Comparison of ENCODE assay signal across 8 mouse cellular contexts in genomic region chr14:60377546-60377945, GRCm38 (mm10). TPM values are rescaled to one million over a fixed set of nuclear protein-coding genes. Genes with fewer than 3 reads are reported as not detected.
A peak's percentile ranks its signal among the peaks of the same experiment; 100 is the strongest.
DNase-seq lines count a peak whose midpoint lies in the region; ATAC-seq and TF ChIP-seq lines count a peak whose summit lies in the region.

No protein-coding gene starts in this region.

- no peak overlapping the region for H3K9ac ChIP-seq in heart, embryonic 12.5 days
- peak overlapping the region; percentile 95 for H3K9ac ChIP-seq in hindbrain, postnatal 0 days (replicated peaks; ENCODE audit: low read length)
- H3K9ac ChIP-seq in liver, embryonic 13.5 days = no peak overlapping the region

- no peak for ATAC-seq in heart, embryonic 12.5 days (ENCODE audit: insufficient number of reproducible peaks, low FRiP score)
- peak; percentile 61 for ATAC-seq in hindbrain, postnatal 0 days
- ATAC-seq in liver, embryonic 13.5 days (ENCODE audit: low read depth) = no peak

- intact Hi-C loops in heart, postnatal 36 days (cut with DNase I) = no loop called here

- H3K27me3 ChIP-seq in heart, embryonic 12.5 days (replicated peaks) = peaks cover 47% of the 10 kb centered on the region
- no peaks in the 10 kb centered on the region for H3K27me3 ChIP-seq in hindbrain, postnatal 0 days (ENCODE audit: insufficient read depth, low read length)
- H3K27me3 ChIP-seq in liver, embryonic 13.5 days = peaks cover 46% of the 10 kb centered on the region

- peak overlapping the region; percentile 94 for H3K4me2 ChIP-seq in heart, embryonic 12.5 days
- peak overlapping the region; percentile 86 for H3K4me2 ChIP-seq in hindbrain, postnatal 0 days (ENCODE audit: low read depth, low read length)
- peak overlapping the region; percentile 63 for H3K4me2 ChIP-seq in liver, embryonic 13.5 days

- no peaks in the 10 kb centered on the region for H3K36me3 ChIP-seq in heart, embryonic 12.5 days
- H3K36me3 ChIP-seq in hindbrain, postnatal 0 days (ENCODE audit: insufficient read depth, low read length) = no peaks in the 10 kb centered on the region
- H3K36me3 ChIP-seq in liver, embryonic 13.5 days = no peaks in the 10 kb centered on the region

- no peak for DNase-seq in heart, postnatal 36 days
- peak; percentile 84 to 88 for DNase-seq in cerebellum, postnatal 25 days
- peak; percentile 81 for DNase-seq in hindbrain, postnatal 0 days (ENCODE audit: low spot score)
- no peak for DNase-seq in liver, embryonic 13.5 days
- peak; percentile 54 for DNase-seq in right cerebral cortex, postnatal 25 days
- DNase-seq in spleen, postnatal 14 days (ENCODE audit: low spot score in 2 of 2) = no peak
- no peak for DNase-seq in spleen, adult 18-20 months

- H3K4me1 ChIP-seq in heart, embryonic 12.5 days (replicated peaks) = no peaks in the 10 kb centered on the region
- H3K4me1 ChIP-seq in hindbrain, postnatal 0 days (ENCODE audit: insufficient read depth, low read length) = peaks cover 18% of the 10 kb centered on the region
- no peaks in the 10 kb centered on the region for H3K4me1 ChIP-seq in liver, embryonic 13.5 days (replicated peaks)

- peak overlapping the region; percentile 61 for H3K4me3 ChIP-seq in heart, embryonic 12.5 days
- peak overlapping the region; percentile 88 for H3K4me3 ChIP-seq in hindbrain, postnatal 0 days (ENCODE audit: low read length)
- H3K4me3 ChIP-seq in liver, embryonic 13.5 days (replicated peaks) = peak overlapping the region; percentile 52

- H3K27ac ChIP-seq in heart, embryonic 12.5 days (ENCODE audit: poor library complexity, severe bottlenecking) = no peak overlapping the region
- H3K27ac ChIP-seq in hindbrain, postnatal 0 days = peak overlapping the region; percentile 97
- H3K27ac ChIP-seq in liver, embryonic 13.5 days = no peak overlapping the region

- WGBS in heart, embryonic 12.5 days = 31% methylated on average over 10 of the region's 10 CpGs
- 5% methylated on average over 10 of the region's 10 CpGs for WGBS in hindbrain, postnatal 0 days
- 39% methylated on average over 10 of the region's 10 CpGs for WGBS in liver, embryonic 13.5 days (ENCODE audit: insufficient replicate concordance)

- H3K9me3 ChIP-seq in heart, embryonic 12.5 days (replicated peaks) = no peaks in the 10 kb centered on the region
- H3K9me3 ChIP-seq in hindbrain, postnatal 0 days (ENCODE audit: low read length) = no peaks in the 10 kb centered on the region
- H3K9me3 ChIP-seq in liver, embryonic 13.5 days (replicated peaks) = no peaks in the 10 kb centered on the region

- no peak for TF ChIP-seq CTCF in hindbrain, postnatal 0 days (IDR thresholded peaks at IDR 0.05; ENCODE audit: low read depth)

RNA-seq across cellular contexts. Expression of gene Amer2, which starts 4.5 kb away (rescaled TPM):
- 1.1 TPM in 2 replicates for polyA plus RNA-seq in heart, embryonic 12.5 days (2016; fragmentation: Nextera tagmentation; extraction: Ambion mirVana)
- total RNA-seq in heart, postnatal 36 days (2021) = not detected
- 27.4 and 27.6 TPM in 2 replicates for total RNA-seq in hindbrain, postnatal 0 days (2014; rRNA removed)
- polyA plus RNA-seq in hindbrain, postnatal 0 days (2015; fragmentation: Nextera tagmentation; extraction: Ambion mirVana) = 20.5 and 21.6 TPM in 2 replicates
- polyA plus RNA-seq in liver, embryonic 13.5 days (2015; fragmentation: Nextera tagmentation; extraction: Ambion mirVana) = 0.22 and 0.24 TPM in 2 replicates

Comparison
In these comparisons a context has a peak if more than half of its experiments do, and no peak if none do; other contexts are left out.
1. DNase-seq: peak in cerebellum, postnatal 25 days (2 of 2), hindbrain, postnatal 0 days (single experiment) and right cerebral cortex, postnatal 25 days (single experiment); none in heart, postnatal 36 days (0 of 2), liver, embryonic 13.5 days (single experiment), spleen, postnatal 14 days (0 of 2) and spleen, adult 18-20 months (0 of 2).
2. RNA of gene Amer2, which starts 4.5 kb away (polyA plus RNA-seq): 20.5 to 21.6 TPM in hindbrain, postnatal 0 days; 1.1 TPM in heart, embryonic 12.5 days and 0.22 to 0.24 TPM in liver, embryonic 13.5 days; every median in the first group is over 10 times any median in the second.
3. Peak in every context shown above with its lines, with median percentiles within 50 percentile points of each other: H3K4me2 ChIP-seq and H3K4me3 ChIP-seq.